Mouse (Mus musculus) lung, postnatal 14 days (tissue): ENCODE results near the gene Fbxo17.

Experiments
- DNase-seq: peaks from one replicate; pipeline ENCODE4 v3.0.0; 2021

The Fbxo17 gene

DNA sequence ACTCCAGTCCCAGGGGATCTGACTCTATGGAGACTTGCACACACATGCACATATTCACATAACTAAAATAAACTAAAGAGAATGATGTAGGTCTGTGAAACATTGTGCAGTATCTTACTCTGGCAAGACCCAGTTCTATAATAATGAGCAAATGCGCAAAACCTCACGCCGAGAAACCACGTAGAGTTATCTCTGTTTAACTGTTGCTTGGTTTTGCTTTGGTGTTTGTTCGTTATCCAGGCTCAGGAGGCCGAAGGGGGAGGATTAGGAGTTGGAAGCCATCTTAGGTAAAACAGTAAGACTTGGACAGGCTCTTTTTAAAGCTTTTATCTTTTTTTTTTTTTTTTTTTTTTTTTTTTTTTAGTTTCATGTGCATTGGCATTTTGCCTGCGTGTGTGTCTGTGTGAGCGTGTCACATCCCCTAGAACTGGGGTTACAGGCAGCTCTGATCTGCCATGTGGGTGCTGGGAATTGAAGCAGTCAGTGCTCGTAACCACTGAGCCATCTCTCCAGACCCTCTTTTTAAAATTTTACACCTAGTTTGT, 52.9 kb downstream of the Fbxo17 start:
- no peak for DNase-seq

DNA sequence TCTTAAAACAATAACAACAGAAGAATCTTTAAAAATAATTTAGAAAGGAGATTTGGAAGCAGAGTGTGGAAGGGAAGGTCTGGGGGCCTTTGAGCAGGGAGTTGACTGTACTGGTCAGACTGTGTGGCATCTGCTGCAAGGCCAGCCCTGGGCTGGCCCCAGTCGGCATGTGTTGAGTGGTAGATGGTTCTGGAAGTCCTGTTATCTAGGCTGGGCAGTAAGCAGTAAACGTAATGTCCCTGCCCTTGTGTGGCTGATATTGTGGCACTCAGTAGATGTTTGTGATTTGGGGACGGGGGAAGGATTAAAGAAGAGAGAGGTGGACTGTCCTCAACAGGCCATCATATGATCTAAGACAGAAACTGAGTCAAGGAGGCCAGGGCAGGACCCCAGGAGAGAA, 53.7 kb downstream of the Fbxo17 start:
- no peak for DNase-seq

DNA sequence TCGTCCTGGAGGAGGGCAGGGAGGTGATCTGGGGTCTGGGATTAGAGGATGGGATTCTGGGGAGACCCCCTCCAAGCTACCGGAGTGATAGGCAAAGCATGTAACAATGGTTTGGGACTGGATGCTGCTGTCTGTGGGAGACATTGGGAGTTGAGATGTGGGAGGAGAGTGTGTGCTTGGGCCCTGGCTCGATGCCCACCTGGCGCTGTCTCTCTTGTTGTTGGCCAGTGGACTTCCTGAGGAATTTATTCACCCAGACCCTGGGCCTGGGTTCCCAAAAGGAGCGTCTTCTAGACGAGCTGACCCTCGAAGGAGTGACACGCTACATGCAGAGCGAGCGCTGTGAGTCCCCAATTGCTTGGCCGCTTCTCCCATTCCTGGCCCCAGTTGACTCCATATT, 55.3 kb downstream of the Fbxo17 start:
- peak; percentile 35 for DNase-seq

DNA sequence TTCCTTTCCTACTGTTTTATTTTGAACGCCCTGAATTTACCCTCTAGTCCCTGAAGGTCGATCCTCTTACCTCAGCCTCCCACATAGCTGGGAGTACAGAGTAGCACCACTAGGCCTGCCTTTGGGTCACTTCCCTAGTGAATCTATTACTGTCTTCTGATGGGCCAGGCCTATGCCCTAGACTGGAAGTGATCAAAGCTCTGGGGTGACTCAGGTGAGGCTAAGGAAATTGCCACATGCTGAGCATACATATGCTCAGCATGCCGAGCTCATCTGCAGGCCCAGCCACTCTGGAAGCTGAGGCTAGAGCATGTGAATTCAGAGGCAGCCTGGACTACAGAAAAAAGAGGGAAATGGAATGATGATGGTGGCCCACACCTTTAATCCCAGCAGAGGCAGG, 56.6 kb downstream of the Fbxo17 start:
- no peak for DNase-seq

DNA sequence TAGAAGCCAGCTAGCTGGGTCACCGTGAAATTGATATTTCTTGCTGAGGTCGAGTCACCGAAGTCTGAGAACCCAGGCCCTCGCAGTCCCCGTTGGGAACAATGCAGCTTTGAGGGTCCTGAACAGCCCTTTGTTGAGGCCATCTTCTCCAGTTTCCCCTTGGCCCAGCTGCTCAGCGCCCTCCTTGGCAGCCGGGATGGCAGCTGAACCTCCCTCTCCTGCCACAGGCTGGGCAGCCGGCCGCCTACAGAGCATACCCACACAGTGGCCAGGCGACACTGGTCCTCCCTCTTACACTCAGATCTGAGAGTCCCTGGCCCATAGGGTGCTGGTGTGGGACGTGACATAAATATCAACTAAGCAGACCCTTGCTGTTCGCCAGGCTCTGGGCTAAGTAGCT, 57.6 kb downstream of the Fbxo17 start:
- DNase-seq: no peak

DNA sequence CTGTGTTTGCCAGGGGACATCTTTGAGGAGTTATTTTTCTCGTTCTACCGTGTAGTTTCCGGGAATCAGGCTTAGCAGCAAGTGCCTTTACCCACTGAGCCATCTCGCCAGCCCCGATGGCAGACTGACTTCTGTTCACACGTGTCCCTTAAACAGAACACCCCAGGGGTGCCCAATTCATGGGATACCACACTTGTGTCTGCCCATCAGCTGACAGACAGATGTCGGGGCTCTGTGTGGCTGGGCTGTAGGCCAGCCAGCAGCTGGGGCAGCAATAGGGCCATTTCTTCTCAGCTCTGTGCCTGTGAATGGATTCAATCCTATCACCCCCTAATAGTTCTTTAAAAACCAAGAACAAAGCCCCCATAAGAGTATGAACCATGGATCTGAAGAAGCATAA, 58.5 kb downstream of the Fbxo17 start:
- DNase-seq: no peak

DNA sequence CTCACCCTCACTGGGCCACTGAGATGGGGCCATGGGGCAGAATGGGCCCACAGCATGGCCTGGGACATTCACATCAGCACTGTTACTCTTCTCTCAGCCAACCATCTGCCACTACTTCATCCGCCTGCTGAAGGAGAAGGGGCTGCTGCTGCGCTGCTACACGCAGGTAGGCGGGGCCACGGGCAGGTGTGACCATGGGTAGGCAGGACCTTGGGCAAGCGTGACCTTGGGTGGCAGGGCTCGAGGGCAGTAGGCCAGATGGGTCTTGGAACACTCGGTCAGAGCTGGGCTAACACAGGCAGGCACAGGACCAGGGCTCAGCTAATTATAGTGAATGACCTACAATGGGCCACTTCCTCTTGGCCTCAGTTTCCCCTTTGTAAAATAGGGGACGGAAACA, 62.2 kb downstream of the Fbxo17 start:
- DNase-seq: no peak

DNA sequence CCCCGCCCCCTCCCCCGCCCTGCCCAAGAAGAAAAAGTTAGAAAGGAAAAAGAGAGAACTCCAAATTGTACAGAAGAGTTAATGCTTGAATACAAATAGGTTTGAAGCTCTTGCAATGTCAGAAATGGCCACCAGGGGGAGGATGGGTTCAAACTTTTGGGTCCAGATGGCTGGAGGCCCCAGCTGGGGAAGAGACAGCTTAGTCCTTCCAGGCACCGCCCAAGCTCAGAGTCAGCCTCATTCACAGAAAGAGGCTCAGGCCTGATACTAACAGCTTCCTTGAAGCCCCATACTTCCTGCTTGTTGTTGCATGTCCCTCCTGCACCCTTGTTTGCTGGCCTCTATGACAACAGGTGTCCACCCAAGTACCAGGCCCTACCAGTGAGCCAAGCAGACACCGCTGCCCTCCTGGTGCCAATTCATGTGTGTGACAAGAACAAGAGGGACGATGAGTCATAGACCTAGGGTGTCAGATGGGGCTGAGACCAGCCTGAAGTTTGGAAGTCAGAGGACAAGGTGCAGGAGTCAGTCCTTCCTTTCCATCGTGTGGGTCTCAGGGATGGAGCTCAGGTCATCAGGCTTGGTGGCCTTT, 63.6 kb downstream of the Fbxo17 start:
- DNase-seq: peak; percentile 94

DNA sequence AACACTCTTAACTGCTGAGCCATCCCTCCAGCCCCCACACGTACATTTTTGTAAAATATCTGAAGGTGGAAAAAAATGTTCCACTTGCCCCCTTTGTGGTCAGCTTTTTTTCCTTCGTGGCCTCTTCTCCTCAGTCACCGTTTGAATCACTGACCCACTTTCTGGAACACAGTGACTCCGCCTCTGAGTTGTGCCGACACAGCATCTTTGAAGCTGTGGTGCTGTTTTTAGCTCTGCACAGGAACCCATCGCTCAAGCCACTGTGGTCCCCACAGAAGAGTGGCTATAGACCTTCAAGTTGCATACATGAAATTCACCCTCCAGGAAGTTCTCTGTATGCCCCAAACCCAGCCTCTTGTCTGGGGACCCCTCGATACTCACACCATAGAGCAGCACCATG, 64.3 kb downstream of the Fbxo17 start:
- no peak for DNase-seq

DNA sequence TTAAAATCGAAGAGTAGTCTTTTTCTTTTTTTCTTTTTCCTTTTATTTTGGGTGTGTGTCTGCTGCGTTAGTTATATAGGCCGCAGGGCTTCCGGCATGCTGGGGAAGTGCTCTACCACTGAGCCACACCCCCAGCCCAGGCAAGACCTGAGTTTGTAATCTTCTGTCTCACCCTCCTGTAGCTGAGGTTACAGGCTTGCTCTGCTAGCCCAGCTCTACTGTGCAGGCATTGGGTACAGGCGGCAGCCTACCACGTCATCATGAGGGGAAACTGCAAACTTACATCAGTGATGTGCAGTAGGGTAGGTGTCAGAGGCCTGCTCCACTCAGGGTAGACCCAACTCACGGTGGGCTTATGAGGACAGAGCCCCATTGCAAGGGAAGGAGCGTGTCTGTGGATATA, 64.7 kb downstream of the Fbxo17 start:
- DNase-seq: no peak

DNA sequence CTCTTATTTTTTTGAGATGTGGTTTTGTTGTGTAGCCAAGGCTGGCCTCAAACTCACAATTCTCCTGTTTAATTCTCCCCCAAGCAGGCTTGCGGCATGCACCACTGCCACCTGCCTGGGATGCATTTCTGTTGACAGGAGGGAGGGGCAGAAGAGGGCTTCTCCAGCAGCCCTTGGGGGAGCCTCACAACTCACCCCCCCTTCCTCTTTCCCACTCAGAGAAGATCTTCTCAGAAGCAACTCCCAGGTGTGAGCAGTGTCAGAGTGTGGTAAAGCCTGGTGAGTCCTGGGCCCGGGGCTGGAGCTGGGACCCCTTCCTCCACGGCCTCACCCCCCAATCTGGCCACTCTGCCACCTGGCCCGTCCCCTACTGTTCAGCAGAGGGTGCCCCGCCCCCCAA, 68.6 kb downstream of the Fbxo17 start:
- DNase-seq: no peak
